Mouse (Mus musculus) cortical plate, adult 2 months (tissue): ENCODE data around the gene Gm815.

ENCODE experiments used
- CTCF ChIP-seq: fragments of 200-500 bp; IDR thresholded peaks from 2 replicates; pipeline ENCODE4 v1.5.1; 2011; ENCODE audit warnings: mild to moderate bottlenecking, control low read depth, low read length; ENCODE audit not compliant: insufficient read depth; ENCODE audit errors: extremely low read depth
- POLR2A ChIP-seq: fragments of 200-500 bp; IDR thresholded peaks from 2 replicates; pipeline ENCODE4 v1.6.1; 2011; ENCODE audit warnings: mild to moderate bottlenecking, low read length, control low read depth; ENCODE audit not compliant: insufficient read depth; ENCODE audit errors: extremely low read depth

DNA sequence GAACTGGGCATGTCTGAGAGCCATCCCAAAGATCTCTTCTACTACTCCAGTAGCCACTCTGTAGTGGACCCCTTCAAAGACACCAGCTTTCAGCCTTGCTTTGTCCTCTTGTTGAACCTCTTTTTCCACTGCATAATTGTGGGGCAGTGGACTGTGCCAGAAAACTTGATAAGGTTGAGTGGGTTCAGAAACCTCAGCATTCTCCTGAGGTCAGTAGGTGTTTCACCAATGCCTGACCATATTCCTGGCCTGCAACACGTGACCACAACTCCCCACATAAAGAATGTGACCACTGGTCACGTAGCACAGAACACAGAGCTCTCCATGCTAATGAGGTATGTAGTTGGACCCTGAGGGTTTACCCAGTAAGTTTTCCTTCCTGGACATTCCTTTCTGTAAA is 48.5 kb downstream of the Gm815 start:
- TF ChIP-seq CTCF (no peak), POLR2A (no peak)
